Mouse (Mus musculus) liver, adult 2 months (tissue): ENCODE measurements around the gene Cry2. TPM values are rescaled to one million over a fixed set of nuclear protein-coding genes. Genes with fewer than 3 reads are reported as not detected.

Experiments used
- DNase-seq: peaks from one replicate; pipeline ENCODE4 v3.0.0-alpha.2; 2011; ENCODE audit warnings: low read depth, low spot score; ENCODE audit errors: extremely low read depth
- H3K27ac ChIP-seq: fragments of 200-500 bp; replicated peaks from 2 replicates; pipeline ENCODE4 v1.5.1; 2012; ENCODE audit warnings: low read depth, mild to moderate bottlenecking, control low read depth, inconsistent platforms, low read length; ENCODE audit not compliant: insufficient read depth
- H3K27me3 ChIP-seq: fragments of 200-500 bp; 2 replicates; pipeline ENCODE4 v1.6.1; 2012; ENCODE audit warnings: mild to moderate bottlenecking, moderate library complexity, low read length, inconsistent platforms; ENCODE audit not compliant: control insufficient read depth, insufficient read depth
- H3K36me3 ChIP-seq: fragments of 200-500 bp; 2 replicates; pipeline ENCODE4 v1.6.1; 2012; ENCODE audit warnings: low read length, inconsistent platforms; ENCODE audit not compliant: control insufficient read depth, insufficient read depth
- H3K4me1 ChIP-seq: fragments of 200-500 bp; 2 replicates; pipeline ENCODE4 v1.6.1; 2011; ENCODE audit warnings: low read length; ENCODE audit not compliant: control insufficient read depth, insufficient read depth
- H3K4me3 ChIP-seq: fragments of 200-500 bp; 2 replicates; pipeline ENCODE4 v1.5.1; 2011; ENCODE audit warnings: low read depth, mild to moderate bottlenecking, control low read depth, low read length, moderate library complexity; ENCODE audit not compliant: insufficient read depth
- H3K79me2 ChIP-seq: fragments of 200-500 bp; 2 replicates; pipeline ENCODE4 v1.6.1; 2012; ENCODE audit warnings: inconsistent platforms, mild to moderate bottlenecking, low read length, moderate library complexity; ENCODE audit not compliant: control insufficient read depth, insufficient read depth
- H3K9ac ChIP-seq: fragments of 200-500 bp; 2 replicates; pipeline ENCODE4 v1.6.1; 2012; ENCODE audit warnings: low read depth, mild to moderate bottlenecking, control low read depth, inconsistent platforms, low read length
- CTCF ChIP-seq: fragments of 200-500 bp; IDR thresholded peaks from 2 replicates; pipeline ENCODE4 v1.5.1; 2011; ENCODE audit warnings: low read depth, low read length, control low read depth
- POLR2A ChIP-seq: fragments of 200-500 bp; IDR thresholded peaks from 2 replicates; pipeline ENCODE4 v1.6.1; 2011; ENCODE audit warnings: low read length, control low read depth; ENCODE audit not compliant: insufficient read depth; ENCODE audit errors: extremely low read depth
- WGBS: fragments of 180-500 bp; shearing (Covaris S2); methylation state at CpG from one replicate; pipeline ENCODE4 v1.1.7; 2018; 5-methylcytosine and 5-hydroxymethylcytosine counted together
- polyA plus RNA-seq: library from polyadenylated mRNA; depleted of rRNA; stranded (reverse); fragments of >200 nt; gene quantifications from 2 replicates; pipeline ENCODE4 v1.2.3, GENCODE M21; 2012
- total RNA-seq: library from RNA; depleted of rRNA; stranded (reverse); fragments of >200 nt; gene quantifications from 2 replicates; pipeline ENCODE4 v1.2.3, GENCODE M21; 2014

Cry2 gene
- total and polyA plus RNA-seq, 2 experiments, result 17.1 to 20.5 TPM

DNA sequence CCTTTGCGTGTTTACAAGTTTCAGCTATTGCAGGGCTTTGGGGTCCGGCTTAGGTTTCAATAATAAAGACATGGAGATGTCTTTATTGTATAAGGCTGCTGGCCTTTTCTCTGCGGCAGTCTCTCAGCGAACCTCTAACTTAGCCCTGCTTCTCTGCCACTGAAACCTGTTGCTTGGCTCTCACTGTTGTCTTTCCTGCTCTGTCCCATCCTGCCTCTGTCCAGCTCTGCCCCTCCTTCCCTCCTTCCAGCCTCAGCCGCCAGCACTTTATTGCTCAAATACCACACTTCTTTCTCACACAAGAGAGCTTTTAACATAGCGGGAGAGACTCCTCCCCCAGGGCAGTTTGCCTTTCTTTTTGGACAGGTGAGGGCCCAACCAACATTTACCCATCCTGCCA is 6.6 kb upstream of the Cry2 start:
- H3K27me3 ChIP-seq, result no peaks in the 10 kb centered on the region
- no peak overlapping the region for H3K27ac ChIP-seq
- TF ChIP-seq CTCF (no peak), POLR2A (no peak)
- H3K36me3 ChIP-seq, result no peaks in the 10 kb centered on the region
- no peak overlapping the region for H3K4me3 ChIP-seq
- DNase-seq, result no peak
- H3K4me1 ChIP-seq, result peaks cover 19% of the 10 kb centered on the region
- no peak overlapping the region for H3K9ac ChIP-seq
- H3K79me2 ChIP-seq, result no peaks in the 10 kb centered on the region
- WGBS, result 72% methylated on average over 6 of the region's 6 CpGs

GRCm38 (mm10) chr2:92438567-92438966 is 4.7 kb upstream of the Cry2 start:
- H3K79me2 ChIP-seq, result peaks cover 2% of the 10 kb centered on the region; the same call in 1 of the 2 replicates
- H3K27ac ChIP-seq, result no peak overlapping the region
- peaks cover 12% of the 10 kb centered on the region for H3K4me1 ChIP-seq
- no peak for DNase-seq
- H3K4me3 ChIP-seq, result no peak overlapping the region
- no peak for TF ChIP-seq POLR2A
- TF ChIP-seq CTCF, result no peak
- no peaks in the 10 kb centered on the region for H3K36me3 ChIP-seq
- WGBS, result 70% methylated on average over 3 of the region's 3 CpGs
- H3K27me3 ChIP-seq, result no peaks in the 10 kb centered on the region
- H3K9ac ChIP-seq, result no peak overlapping the region

- H3K9ac ChIP-seq, result peak overlapping the region; percentile 39; the same call in 1 of the 2 replicates
- WGBS, result 2% methylated on average over 5 of the region's 5 CpGs
- H3K79me2 ChIP-seq, result peaks cover 3% of the 10 kb centered on the region; the same call in 1 of the 2 replicates
- no peaks in the 10 kb centered on the region for H3K36me3 ChIP-seq
- no peaks in the 10 kb centered on the region for H3K27me3 ChIP-seq
- TF ChIP-seq POLR2A (no peak), CTCF (peak; percentile 61)
- DNase-seq, result peak; percentile 85
- H3K27ac ChIP-seq, result peak overlapping the region; percentile 49
- peaks cover 8% of the 10 kb centered on the region for H3K4me1 ChIP-seq
- peak overlapping the region; percentile 24; the same call in 1 of the 2 replicates for H3K4me3 ChIP-seq
Observed at GRCm38 (mm10) chr2:92437875-92438274, 4.0 kb upstream of the Cry2 start.

- DNase-seq, result no peak
- H3K9ac ChIP-seq, result no peak overlapping the region
- H3K36me3 ChIP-seq, result no peaks in the 10 kb centered on the region
- no peak overlapping the region for H3K27ac ChIP-seq
- peaks cover 8% of the 10 kb centered on the region for H3K4me1 ChIP-seq
- 17% methylated on average over 4 of the region's 4 CpGs for WGBS
- H3K79me2 ChIP-seq, result peaks cover 3% of the 10 kb centered on the region; the same call in 1 of the 2 replicates
- no peak for TF ChIP-seq POLR2A
- no peak for TF ChIP-seq CTCF
- no peak overlapping the region for H3K4me3 ChIP-seq
- no peaks in the 10 kb centered on the region for H3K27me3 ChIP-seq
Observed at GRCm38 (mm10) chr2:92437366-92437765, 3.5 kb upstream of the Cry2 start.

DNA sequence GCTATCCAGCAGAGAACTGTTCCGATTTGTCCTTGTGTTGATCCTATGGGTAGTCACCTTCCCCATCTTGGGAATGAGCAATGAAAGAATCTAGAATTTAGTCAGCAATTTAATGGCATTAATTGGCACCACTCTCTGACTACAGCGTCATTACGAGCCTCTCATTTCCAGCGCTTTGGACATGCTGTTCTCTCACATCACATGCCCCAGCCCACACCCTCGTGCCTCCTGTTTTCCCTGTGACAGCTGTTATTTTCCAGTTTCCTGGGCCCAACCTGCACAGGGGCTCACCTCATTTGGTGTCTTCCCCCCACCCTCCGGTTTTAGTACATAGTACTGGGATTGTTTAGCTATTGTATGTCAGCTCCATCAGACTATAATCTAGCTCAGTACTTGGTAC is 1.2 kb upstream of the Cry2 start:
- TF ChIP-seq CTCF, result no peak
- TF ChIP-seq POLR2A, result no peak
- H3K36me3 ChIP-seq, result no peaks in the 10 kb centered on the region
- H3K27ac ChIP-seq, result no peak overlapping the region
- H3K27me3 ChIP-seq, result no peaks in the 10 kb centered on the region
- 63% methylated on average over 6 of the region's 6 CpGs for WGBS
- no peak overlapping the region for H3K4me3 ChIP-seq
- peaks cover 15% of the 10 kb centered on the region for H3K79me2 ChIP-seq
- no peak for DNase-seq
- no peak overlapping the region for H3K9ac ChIP-seq
- peaks cover 13% of the 10 kb centered on the region for H3K4me1 ChIP-seq

DNA sequence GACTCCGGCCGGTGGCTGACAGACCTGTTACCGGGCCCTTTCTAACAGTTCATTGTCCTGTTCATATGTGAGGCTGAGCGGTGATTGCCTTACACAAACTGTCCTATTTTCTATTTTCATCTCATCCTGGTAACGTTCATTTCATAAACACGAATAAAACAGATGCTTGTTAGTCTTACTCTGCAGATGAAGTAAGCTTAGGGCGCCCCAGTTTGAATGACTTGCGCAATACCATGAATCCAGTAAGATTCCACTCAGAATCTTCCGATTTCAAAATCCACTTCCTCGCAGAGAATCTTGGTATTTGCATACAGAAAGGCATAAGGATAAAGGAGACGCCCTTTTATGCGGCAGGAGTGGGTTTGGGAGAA is 517 bp upstream of the Cry2 start:
- no peak for TF ChIP-seq POLR2A
- TF ChIP-seq CTCF, result no peak
- peak overlapping the region; percentile 49 for H3K4me3 ChIP-seq
- H3K4me1 ChIP-seq, result peaks cover 17% of the 10 kb centered on the region
- no peaks in the 10 kb centered on the region for H3K27me3 ChIP-seq
- peaks cover 19% of the 10 kb centered on the region for H3K79me2 ChIP-seq
- peak overlapping the region; percentile 62 for H3K9ac ChIP-seq
- 2% methylated on average over 12 of the region's 12 CpGs for WGBS
- no peaks in the 10 kb centered on the region for H3K36me3 ChIP-seq
- peak overlapping the region; percentile 81 for H3K27ac ChIP-seq
- peak; percentile 65 for DNase-seq
